Mouse (Mus musculus) testis, adult 2 months (tissue): Measurements from ENCODE around the gene Retnla.

Source experiments
- CTCF ChIP-seq: fragments of 200-500 bp; IDR thresholded peaks from 2 replicates; pipeline ENCODE4 v1.5.1; 2012; ENCODE audit warnings: low read depth, mild to moderate bottlenecking, inconsistent platforms, low read length, moderate library complexity; ENCODE audit not compliant: control insufficient read depth, insufficient read depth, insufficient replicate concordance
- POLR2A ChIP-seq: fragments of 200-500 bp; IDR thresholded peaks from 2 replicates; pipeline ENCODE4 v1.6.1; 2012; ENCODE audit warnings: low read depth, mild to moderate bottlenecking, inconsistent platforms, low read length, moderate library complexity; ENCODE audit not compliant: control insufficient read depth

DNA sequence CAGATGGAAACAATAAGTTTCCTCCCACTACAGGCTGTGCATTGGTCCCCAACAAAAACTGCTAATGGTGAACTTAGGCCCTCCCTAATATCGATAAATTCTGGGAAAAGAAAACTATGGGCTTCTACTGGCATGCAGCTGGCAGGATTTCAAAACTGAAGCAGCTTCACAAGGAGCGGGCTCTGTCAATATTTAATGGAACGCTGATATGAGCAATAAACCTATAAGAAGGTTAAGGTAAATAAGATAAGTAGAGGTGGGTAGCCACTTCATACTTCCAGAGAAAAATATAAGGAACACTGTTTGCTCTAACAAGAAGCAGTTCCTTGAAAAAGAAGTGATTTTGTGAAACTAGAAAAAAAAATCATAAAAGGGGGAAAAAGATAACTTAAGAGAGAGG, 15.9 kb upstream of the Retnla start:
- TF ChIP-seq CTCF (no peak), POLR2A (no peak)
